Mouse (Mus musculus): ENCODE results near the gene Cers3.

DNA sequence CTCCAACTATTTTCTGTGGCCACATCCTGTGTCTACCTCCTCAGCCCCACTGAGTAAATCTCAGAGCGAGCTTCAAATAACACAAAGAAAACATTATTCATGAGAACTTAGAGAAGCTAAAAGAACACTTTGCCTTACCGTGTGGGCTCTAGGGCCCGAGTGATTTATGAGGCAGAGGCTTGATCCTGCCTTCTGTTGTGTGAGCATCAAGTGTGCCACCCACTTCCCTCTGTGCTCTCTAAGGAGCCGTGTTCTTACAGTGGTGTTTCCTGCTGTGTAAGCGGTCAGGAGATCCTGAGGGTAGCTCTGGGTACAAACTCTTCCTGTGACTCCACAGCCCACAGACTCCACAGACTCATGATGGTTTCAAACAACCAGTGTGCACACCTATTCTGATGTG is 60.5 kb downstream of the Cers3 start:
- TF ChIP-seq CTCF (IDR thresholded peaks at IDR 0.05) (no peak), EP300 (IDR thresholded peaks at IDR 0.05; ENCODE audit: insufficient read depth, low read depth, low read length) (no peak), POLR2A (IDR thresholded peaks at IDR 0.05; ENCODE audit: insufficient read depth, low read depth, low read length) (no peak)

All from heart, adult 2 months (tissue).